Mouse (Mus musculus): ENCODE data around the gene Gtpbp10. TPM values are rescaled to one million over a fixed set of nuclear protein-coding genes. Genes with fewer than 3 reads are reported as not detected.

Gtpbp10 gene
- polyA plus RNA-seq, 1 experiment = 3.0 TPM

DNA sequence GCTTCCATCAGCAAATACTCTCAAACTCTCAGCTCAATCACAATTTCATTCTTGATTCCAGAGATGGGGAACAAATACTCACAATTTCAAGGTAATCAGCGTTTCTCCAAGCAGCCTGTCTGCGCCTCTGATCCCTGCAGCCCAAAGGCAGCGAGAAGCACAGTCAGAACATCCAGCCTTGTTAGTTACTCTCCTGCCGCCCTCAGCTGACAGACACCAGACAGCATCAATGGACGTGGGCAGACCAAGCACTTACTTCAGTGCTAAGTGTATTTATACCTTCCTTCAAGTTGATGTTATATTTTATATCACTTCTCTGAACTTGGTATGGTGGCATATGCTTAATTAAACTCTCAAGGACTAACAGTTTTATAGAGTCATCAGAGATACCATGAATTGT is 48.3 kb downstream of the Gtpbp10 start:
- H3K27me3 ChIP-seq (ENCODE audit: control insufficient read depth, insufficient read depth, low read length) = no peaks in the 10 kb centered on the region
- TF ChIP-seq POLR2A (IDR thresholded peaks at IDR 0.05; ENCODE audit: control insufficient read depth, low read depth, low read length) (no peak), CTCF (IDR thresholded peaks at IDR 0.05; ENCODE audit: control insufficient read depth, insufficient read depth, insufficient replicate concordance, low read depth, low read length) (no peak)
- peaks cover 6% of the 10 kb centered on the region for H3K4me1 ChIP-seq (ENCODE audit: control insufficient read depth, insufficient read depth, low read length)
- no peak overlapping the region for H3K27ac ChIP-seq (ENCODE audit: control insufficient read depth, insufficient read depth, low read depth, low read length)
- H3K4me3 ChIP-seq (ENCODE audit: control insufficient read depth, low read depth, low read length) = no peak overlapping the region
- H3K36me3 ChIP-seq (ENCODE audit: control insufficient read depth, insufficient read depth, low read length) = peaks cover 2% of the 10 kb centered on the region; the same call in 1 of the 2 replicates

DNA sequence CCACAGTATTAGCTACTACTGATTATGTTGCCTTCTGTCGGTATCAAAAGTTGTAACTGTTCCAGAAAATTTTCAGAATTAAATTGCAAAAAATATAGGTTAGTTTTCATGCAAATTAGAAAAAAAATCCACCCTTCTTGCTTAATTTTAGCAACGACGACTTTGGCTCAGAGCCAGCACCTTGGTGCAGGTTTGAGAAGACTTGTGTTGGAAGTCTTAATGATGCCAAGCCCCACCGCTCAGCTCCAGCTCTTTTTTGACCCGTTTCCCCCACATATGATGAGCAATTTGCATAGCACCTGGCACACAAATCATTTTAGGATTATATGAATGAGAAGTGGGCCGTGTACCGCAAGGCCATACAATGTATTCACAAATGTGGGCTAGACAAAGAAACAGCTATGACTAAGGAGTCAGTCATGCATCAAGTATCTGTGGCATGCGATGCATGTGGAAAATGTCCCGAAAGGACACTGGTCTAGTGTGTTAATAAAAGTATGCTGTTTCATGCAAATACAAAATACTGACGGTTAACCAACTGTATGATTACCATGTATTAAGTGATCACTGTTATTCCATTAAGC is 48.9 kb downstream of the Gtpbp10 start:
- TF ChIP-seq CTCF (IDR thresholded peaks at IDR 0.05; ENCODE audit: control insufficient read depth, insufficient read depth, insufficient replicate concordance, low read depth, low read length) = no peak
- no peak for TF ChIP-seq POLR2A (IDR thresholded peaks at IDR 0.05; ENCODE audit: control insufficient read depth, low read depth, low read length)
- Histone ChIP-seq H3K4me1 (ENCODE audit: control insufficient read depth, insufficient read depth, low read length) (peaks cover 3% of the 10 kb centered on the region), H3K36me3 (ENCODE audit: control insufficient read depth, insufficient read depth, low read length) (peaks cover 2% of the 10 kb centered on the region; the same call in 1 of the 2 replicates), H3K4me3 (ENCODE audit: control insufficient read depth, low read depth, low read length) (no peak overlapping the region), H3K27ac (ENCODE audit: control insufficient read depth, insufficient read depth, low read depth, low read length) (no peak overlapping the region), H3K27me3 (ENCODE audit: control insufficient read depth, insufficient read depth, low read length) (no peaks in the 10 kb centered on the region)

DNA sequence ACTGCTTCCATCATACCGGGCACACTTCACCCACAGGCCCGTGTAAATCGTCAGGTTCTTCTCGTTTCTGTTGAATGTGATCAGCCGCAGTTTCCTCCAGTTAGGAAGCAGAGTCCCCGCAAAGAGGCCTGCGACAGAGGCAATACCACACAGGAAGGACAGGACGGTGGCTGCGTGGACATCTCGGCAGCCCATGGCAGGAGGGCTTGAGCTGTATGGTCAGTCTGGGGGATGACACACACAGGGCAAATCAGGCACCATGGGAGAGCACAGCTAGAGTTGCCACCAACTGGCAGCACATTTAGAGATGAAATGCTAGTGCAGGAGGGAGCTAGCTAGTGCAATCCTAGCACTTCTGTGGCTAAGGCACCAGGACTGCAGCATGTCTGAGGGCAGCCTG is 51.1 kb downstream of the Gtpbp10 start:
- H3K27ac ChIP-seq (ENCODE audit: control insufficient read depth, insufficient read depth, low read depth, low read length) = no peak overlapping the region
- H3K27me3 ChIP-seq (ENCODE audit: control insufficient read depth, insufficient read depth, low read length) = no peaks in the 10 kb centered on the region
- H3K4me3 ChIP-seq (ENCODE audit: control insufficient read depth, low read depth, low read length) = no peak overlapping the region

DNA sequence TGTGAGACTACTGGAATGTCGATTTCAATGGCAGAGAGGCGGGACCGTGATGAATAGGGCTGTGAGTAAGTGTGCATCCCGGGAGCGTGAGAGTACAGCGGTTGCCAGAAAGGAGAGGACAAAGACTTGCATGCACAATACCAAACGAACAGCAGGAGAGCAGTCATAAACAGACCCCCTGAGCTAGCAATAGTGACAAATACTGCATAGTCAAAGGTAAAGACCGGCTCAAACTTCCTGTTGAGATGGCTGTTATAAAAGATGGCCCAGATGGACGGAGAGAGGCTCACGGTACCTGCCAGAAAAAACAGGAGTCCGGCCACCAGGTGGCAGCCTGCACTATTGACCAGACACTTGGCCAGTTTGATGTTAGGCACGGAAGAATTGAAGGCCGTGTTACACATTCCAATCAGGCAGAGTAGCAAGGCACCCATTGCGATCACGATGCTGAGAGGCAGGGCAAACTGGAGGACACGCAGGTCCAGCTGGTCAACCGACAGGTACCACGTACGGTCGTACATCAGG is 51.6 kb downstream of the Gtpbp10 start:
- Histone ChIP-seq H3K27ac (ENCODE audit: control insufficient read depth, insufficient read depth, low read depth, low read length) (no peak overlapping the region), H3K4me3 (ENCODE audit: control insufficient read depth, low read depth, low read length) (no peak overlapping the region), H3K27me3 (ENCODE audit: control insufficient read depth, insufficient read depth, low read length) (no peaks in the 10 kb centered on the region), H3K4me1 (ENCODE audit: control insufficient read depth, insufficient read depth, low read length) (no peaks in the 10 kb centered on the region), H3K36me3 (ENCODE audit: control insufficient read depth, insufficient read depth, low read length) (peaks cover 2% of the 10 kb centered on the region; the same call in 1 of the 2 replicates)
- TF ChIP-seq CTCF (IDR thresholded peaks at IDR 0.05; ENCODE audit: control insufficient read depth, insufficient read depth, insufficient replicate concordance, low read depth, low read length) (peak; percentile 41; the same call in 1 of the 2 replicates), POLR2A (IDR thresholded peaks at IDR 0.05; ENCODE audit: control insufficient read depth, low read depth, low read length) (no peak)

More for the DNA sequence above, 51.1 kb downstream of the Gtpbp10 start:
- H3K36me3 ChIP-seq (ENCODE audit: control insufficient read depth, insufficient read depth, low read length) = peaks cover 2% of the 10 kb centered on the region; the same call in 1 of the 2 replicates
- TF ChIP-seq CTCF (IDR thresholded peaks at IDR 0.05; ENCODE audit: control insufficient read depth, insufficient read depth, insufficient replicate concordance, low read depth, low read length) (no peak), POLR2A (IDR thresholded peaks at IDR 0.05; ENCODE audit: control insufficient read depth, low read depth, low read length) (no peak)
- no peaks in the 10 kb centered on the region for H3K4me1 ChIP-seq (ENCODE audit: control insufficient read depth, insufficient read depth, low read length)

DNA sequence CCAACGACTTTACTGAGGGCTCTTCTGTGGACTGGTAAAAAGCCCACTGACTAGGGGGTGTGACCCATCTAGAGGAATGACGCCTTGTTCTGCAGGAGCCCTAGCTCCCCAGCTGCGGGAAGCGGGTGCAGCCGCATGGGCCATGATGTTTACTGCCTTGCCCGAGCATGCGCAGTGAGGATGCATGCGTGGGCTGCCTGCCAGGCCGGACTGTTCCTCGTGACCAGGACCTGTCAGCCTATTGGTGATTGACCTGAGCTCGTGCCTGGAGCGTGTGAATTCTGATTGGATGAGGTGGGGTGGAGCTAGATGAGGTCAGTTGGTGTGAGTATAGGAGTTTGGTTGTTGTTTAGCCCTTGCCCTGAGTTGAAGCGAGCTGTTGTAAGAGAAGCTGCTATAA is 54.9 kb downstream of the Gtpbp10 start:
- TF ChIP-seq POLR2A (IDR thresholded peaks at IDR 0.05; ENCODE audit: control insufficient read depth, low read depth, low read length) = no peak
- TF ChIP-seq CTCF (IDR thresholded peaks at IDR 0.05; ENCODE audit: control insufficient read depth, insufficient read depth, insufficient replicate concordance, low read depth, low read length) = no peak
- no peak overlapping the region for H3K4me3 ChIP-seq (ENCODE audit: control insufficient read depth, low read depth, low read length)
- no peaks in the 10 kb centered on the region for H3K4me1 ChIP-seq (ENCODE audit: control insufficient read depth, insufficient read depth, low read length)
- H3K27me3 ChIP-seq (ENCODE audit: control insufficient read depth, insufficient read depth, low read length) = no peaks in the 10 kb centered on the region
- no peak overlapping the region for H3K27ac ChIP-seq (ENCODE audit: control insufficient read depth, insufficient read depth, low read depth, low read length)
- H3K36me3 ChIP-seq (ENCODE audit: control insufficient read depth, insufficient read depth, low read length) = peaks cover 2% of the 10 kb centered on the region; the same call in 1 of the 2 replicates

DNA sequence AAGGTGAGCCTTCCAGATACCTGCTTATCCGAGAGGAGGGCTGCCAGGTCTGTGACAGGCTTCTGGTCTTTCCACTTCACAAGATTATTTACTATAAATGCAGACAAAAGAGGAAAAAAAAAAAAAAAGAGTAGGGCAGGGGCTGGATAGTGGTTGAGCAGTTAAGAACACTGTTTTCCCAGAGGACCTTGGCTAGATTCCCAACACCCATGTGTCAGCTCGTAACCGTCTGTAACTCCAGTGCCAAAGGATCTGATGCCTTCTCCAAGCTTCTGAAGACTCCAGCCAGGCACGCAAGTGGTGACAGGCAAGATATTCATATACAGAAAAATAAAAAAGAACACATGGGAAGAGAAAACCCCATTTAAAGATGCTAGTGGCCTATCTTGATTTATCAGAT is 56.0 kb downstream of the Gtpbp10 start:
- peaks cover 2% of the 10 kb centered on the region; the same call in 1 of the 2 replicates for H3K36me3 ChIP-seq (ENCODE audit: control insufficient read depth, insufficient read depth, low read length)

DNA sequence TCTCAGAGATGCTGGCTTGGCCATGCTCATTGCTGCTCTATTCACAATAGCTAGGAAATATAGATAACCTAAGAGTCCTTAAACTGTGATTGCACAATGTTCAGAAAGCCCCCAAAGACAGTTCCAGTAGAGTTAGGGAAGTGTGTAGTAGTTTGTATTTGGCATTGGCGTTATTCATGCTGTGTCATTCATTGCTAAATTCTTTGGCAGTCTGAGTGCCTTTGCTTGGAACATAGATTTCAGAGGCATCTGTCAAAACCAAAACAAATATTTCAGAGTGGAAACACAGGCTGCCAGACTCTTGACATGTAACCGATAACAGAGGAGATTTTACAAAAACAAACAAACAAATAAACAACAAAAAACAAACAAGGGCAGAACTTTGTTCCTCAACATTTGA is 57.8 kb downstream of the Gtpbp10 start:
- H3K27ac ChIP-seq (ENCODE audit: control insufficient read depth, insufficient read depth, low read depth, low read length) = no peak overlapping the region
- TF ChIP-seq CTCF (IDR thresholded peaks at IDR 0.05; ENCODE audit: control insufficient read depth, insufficient read depth, insufficient replicate concordance, low read depth, low read length) = no peak
- no peak for TF ChIP-seq POLR2A (IDR thresholded peaks at IDR 0.05; ENCODE audit: control insufficient read depth, low read depth, low read length)

More for the DNA sequence above, 56.0 kb downstream of the Gtpbp10 start:
- H3K4me3 ChIP-seq (ENCODE audit: control insufficient read depth, low read depth, low read length) = no peak overlapping the region
- no peak for TF ChIP-seq POLR2A (IDR thresholded peaks at IDR 0.05; ENCODE audit: control insufficient read depth, low read depth, low read length)
- no peak for TF ChIP-seq CTCF (IDR thresholded peaks at IDR 0.05; ENCODE audit: control insufficient read depth, insufficient read depth, insufficient replicate concordance, low read depth, low read length)
- H3K27ac ChIP-seq (ENCODE audit: control insufficient read depth, insufficient read depth, low read depth, low read length) = no peak overlapping the region
- no peaks in the 10 kb centered on the region for H3K4me1 ChIP-seq (ENCODE audit: control insufficient read depth, insufficient read depth, low read length)
- H3K27me3 ChIP-seq (ENCODE audit: control insufficient read depth, insufficient read depth, low read length) = no peaks in the 10 kb centered on the region

More for the DNA sequence above, 57.8 kb downstream of the Gtpbp10 start:
- Histone ChIP-seq H3K4me1 (ENCODE audit: control insufficient read depth, insufficient read depth, low read length) (no peaks in the 10 kb centered on the region), H3K36me3 (ENCODE audit: control insufficient read depth, insufficient read depth, low read length) (no peaks in the 10 kb centered on the region), H3K27me3 (ENCODE audit: control insufficient read depth, insufficient read depth, low read length) (no peaks in the 10 kb centered on the region), H3K4me3 (ENCODE audit: control insufficient read depth, low read depth, low read length) (no peak overlapping the region)

Data from testis, adult 2 months (tissue).